Mouse (Mus musculus) intestine, postnatal 0 days (tissue): ENCODE results near the gene Gipc1. TPM values are rescaled to one million over a fixed set of nuclear protein-coding genes. Genes with fewer than 3 reads are reported as not detected.

Experiments used
- ATAC-seq: fragments of 200-750 bp; cut with Nextera tagmentation; 2 replicates; pipeline ENCODE4 v1.8.0; 2017; ENCODE audit warnings: mild to moderate bottlenecking, moderate TSS enrichment, moderate library complexity
- H3K27ac ChIP-seq: fragments of 300-500 bp; sonication (generic); 2 replicates; pipeline ENCODE4 v1.5.1; 2014; ENCODE audit warnings: mild to moderate bottlenecking, low read depth, low read length, moderate library complexity
- H3K27me3 ChIP-seq: fragments of 300-500 bp; sonication (generic); replicated peaks from 2 replicates; pipeline ENCODE4 v1.6.1; 2014; ENCODE audit warnings: low read length, mixed read lengths; ENCODE audit not compliant: control insufficient read depth, insufficient read depth
- H3K36me3 ChIP-seq: fragments of 300-500 bp; sonication (generic); 2 replicates; pipeline ENCODE4 v1.6.1; 2014; ENCODE audit warnings: mild to moderate bottlenecking, moderate library complexity; ENCODE audit not compliant: control insufficient read depth, insufficient read depth
- H3K4me1 ChIP-seq: fragments of 300-500 bp; sonication (generic); replicated peaks from 2 replicates; pipeline ENCODE4 v1.6.1; 2014; ENCODE audit warnings: antibody characterized with exemption, low read length, mixed read lengths; ENCODE audit not compliant: control insufficient read depth, insufficient read depth
- H3K4me2 ChIP-seq: fragments of 300-500 bp; sonication (generic); replicated peaks from 2 replicates; pipeline ENCODE4 v1.6.1; 2014; ENCODE audit warnings: low read depth, mild to moderate bottlenecking, moderate library complexity
- H3K4me3 ChIP-seq: fragments of 300-500 bp; sonication (generic); 2 replicates; pipeline ENCODE4 v1.5.1; 2014; ENCODE audit warnings: low read depth, low read length
- H3K9ac ChIP-seq: fragments of 300-500 bp; sonication (generic); 2 replicates; pipeline ENCODE4 v1.6.1; 2014; ENCODE audit warnings: mild to moderate bottlenecking, low read depth, low read length
- H3K9me3 ChIP-seq: fragments of 300-500 bp; sonication (generic); 2 replicates; pipeline ENCODE4 v1.6.1; 2016; ENCODE audit warnings: mixed run types; ENCODE audit not compliant: control insufficient read depth
- CTCF ChIP-seq: sonication (generic); IDR thresholded peaks from 2 replicates; pipeline ENCODE4 v1.5.1; 2016; ENCODE audit warnings: low read depth, mild to moderate bottlenecking, control low read depth, antibody characterized with exemption, moderate library complexity
- WGBS: fragments of 180-500 bp; shearing (Covaris S2); extraction: QIAGEN DNeasy Blood & Tissue Kit; methylation state at CpG from one replicate; pipeline ENCODE4 v1.1.7; 2014; 5-methylcytosine and 5-hydroxymethylcytosine counted together
- polyA plus RNA-seq: library from polyadenylated mRNA; unstranded; fragments of >200 nt; fragmentation: Nextera tagmentation; extraction: Ambion mirVana; gene quantifications from 2 replicates; pipeline ENCODE4 v1.2.1, GENCODE M21; 2015

The Gipc1 gene
- polyA plus RNA-seq, 1 experiment from 2014 or later = 79.3 TPM

GRCm38 (mm10) chr8:83706411-83706810 is 53.9 kb downstream of the Gipc1 start:
- H3K4me3 ChIP-seq = no peak overlapping the region
- no peak overlapping the region for H3K27ac ChIP-seq
- ATAC-seq = no peak
- no peaks in the 10 kb centered on the region for H3K27me3 ChIP-seq
- 0 out of 2 replicates have a peak, but pooled peaks have one; percentile 4 for TF ChIP-seq CTCF
- no peaks in the 10 kb centered on the region for H3K4me1 ChIP-seq
- 61% methylated on average over 5 of the region's 5 CpGs for WGBS
- no peaks in the 10 kb centered on the region for H3K36me3 ChIP-seq
- H3K9me3 ChIP-seq = no peaks in the 10 kb centered on the region
- H3K9ac ChIP-seq = no peak overlapping the region
- H3K4me2 ChIP-seq = no peak overlapping the region

DNA sequence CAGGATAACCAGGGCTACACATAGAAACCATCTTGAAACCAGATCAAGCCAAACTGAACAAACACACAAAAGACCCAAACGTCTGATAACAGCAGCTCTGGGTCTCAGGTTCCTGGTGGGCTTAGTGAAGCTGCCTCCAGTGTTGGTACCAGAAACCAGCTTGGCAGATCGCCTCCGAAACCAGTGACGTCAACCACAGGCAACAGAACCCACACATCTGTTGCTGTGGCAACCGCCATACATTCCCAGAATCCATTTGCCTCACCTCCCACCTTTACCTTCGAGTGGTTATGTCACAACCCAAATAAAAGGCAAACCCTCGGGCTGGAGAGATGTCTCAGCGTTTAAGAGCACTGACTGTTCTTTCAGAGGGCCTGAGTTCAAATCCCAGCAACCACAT is 55.1 kb downstream of the Gipc1 start:
- Histone ChIP-seq H3K4me3 (no peak overlapping the region), H3K4me2 (no peak overlapping the region), H3K9ac (no peak overlapping the region), H3K27ac (no peak overlapping the region), H3K27me3 (no peaks in the 10 kb centered on the region), H3K36me3 (no peaks in the 10 kb centered on the region), H3K9me3 (no peaks in the 10 kb centered on the region), H3K4me1 (no peaks in the 10 kb centered on the region)
- no peak for TF ChIP-seq CTCF
- 71% methylated on average over 8 of the region's 8 CpGs for WGBS
- no peak for ATAC-seq

Other genes with a start within 250 kb of the Gipc1 start
- gene Scoc, start 194.3 kb upstream of the Gipc1 start, polyA plus RNA-seq = 90.6 and 97.8 TPM in 2 replicates
- gene Olfr370, start 116.9 kb upstream of the Gipc1 start, polyA plus RNA-seq = not detected in 2 replicates
- 579 and 585 TPM in 2 replicates for gene Ndufb7, start 86.0 kb upstream of the Gipc1 start, polyA plus RNA-seq
- gene Tecr, start 44.7 kb upstream of the Gipc1 start, polyA plus RNA-seq = 317 and 320 TPM in 2 replicates
- 26.1 and 28.8 TPM in 2 replicates for gene Dnajb1, start 44.5 kb upstream of the Gipc1 start, polyA plus RNA-seq
- 1.1 and 1.2 TPM in 2 replicates for gene Ptger1, start 14.0 kb downstream of the Gipc1 start, polyA plus RNA-seq
- gene Pkn1, start 46.5 kb downstream of the Gipc1 start, polyA plus RNA-seq = 37.0 and 40.2 TPM in 2 replicates
- 69.8 and 75.5 TPM in 2 replicates for gene Ddx39, start 62.5 kb downstream of the Gipc1 start, polyA plus RNA-seq
- gene Adgre5, start 88.6 kb downstream of the Gipc1 start, polyA plus RNA-seq = 17.2 and 17.6 TPM in 2 replicates
- gene Adgrl1, start 247.4 kb downstream of the Gipc1 start, polyA plus RNA-seq = 4.4 and 5.6 TPM in 2 replicates